Mouse (Mus musculus) liver, postnatal 0 days (tissue): ENCODE results near the gene Rufy2. TPM values are rescaled to one million over a fixed set of nuclear protein-coding genes. Genes with fewer than 3 reads are reported as not detected.

ENCODE experiments used
- ATAC-seq: fragments of 200-750 bp; cut with Nextera tagmentation; 2 replicates; pipeline ENCODE4 v1.8.0; 2017; ENCODE audit warnings: mild to moderate bottlenecking, moderate library complexity
- DNase-seq: peaks from one replicate; pipeline ENCODE4 v3.0.0-alpha.2; 2016
- H3K27ac ChIP-seq: fragments of 300-500 bp; sonication (generic); 2 replicates; pipeline ENCODE4 v1.5.1; 2014; ENCODE audit warnings: antibody characterized with exemption, moderate library complexity, mild to moderate bottlenecking, low read depth
- H3K27me3 ChIP-seq: fragments of 300-500 bp; sonication (generic); 2 replicates; pipeline ENCODE4 v1.6.1; 2014; ENCODE audit warnings: low read length, control low read depth, mixed read lengths; ENCODE audit not compliant: insufficient read depth
- H3K36me3 ChIP-seq: fragments of 300-500 bp; sonication (generic); replicated peaks from 2 replicates; pipeline ENCODE4 v1.6.1; 2014; ENCODE audit warnings: mild to moderate bottlenecking, control low read depth, low read length, moderate library complexity, mixed read lengths; ENCODE audit not compliant: insufficient read depth
- H3K4me1 ChIP-seq: fragments of 300-500 bp; sonication (generic); 2 replicates; pipeline ENCODE4 v1.6.1; 2014; ENCODE audit warnings: antibody characterized with exemption, mild to moderate bottlenecking, control low read depth; ENCODE audit not compliant: insufficient read depth
- H3K4me2 ChIP-seq: fragments of 300-500 bp; sonication (generic); 2 replicates; pipeline ENCODE4 v1.6.1; 2014; ENCODE audit warnings: low read depth, mild to moderate bottlenecking, low read length, moderate library complexity, mixed read lengths
- H3K4me3 ChIP-seq: fragments of 300-500 bp; sonication (generic); 2 replicates; pipeline ENCODE4 v1.5.1; 2014; ENCODE audit warnings: low read depth, low read length
- H3K9ac ChIP-seq: fragments of 300-500 bp; sonication (generic); replicated peaks from 2 replicates; pipeline ENCODE4 v1.6.1; 2014; ENCODE audit warnings: mild to moderate bottlenecking, moderate library complexity
- H3K9me3 ChIP-seq: fragments of 300-500 bp; sonication (generic); 2 replicates; pipeline ENCODE4 v1.6.1; 2016; ENCODE audit warnings: mild to moderate bottlenecking, control low read depth, low read length, mixed read lengths
- CTCF ChIP-seq: sonication (generic); IDR thresholded peaks from 2 replicates; pipeline ENCODE4 v1.5.1; 2016; ENCODE audit warnings: antibody characterized with exemption, low read depth
- EP300 ChIP-seq: IDR thresholded peaks from 2 replicates; pipeline ENCODE4 v1.6.1; 2016; ENCODE audit warnings: antibody characterized with exemption, low read depth, mild to moderate bottlenecking
- WGBS: fragments of 180-500 bp; shearing (Covaris S2); extraction: QIAGEN DNeasy Blood & Tissue Kit; methylation state at CpG from one replicate; pipeline ENCODE4 v1.1.7; 2014; ENCODE audit not compliant: insufficient replicate concordance; 5-methylcytosine and 5-hydroxymethylcytosine counted together
- polyA plus RNA-seq: library from polyadenylated mRNA; unstranded; fragments of >200 nt; fragmentation: Nextera tagmentation; extraction: Ambion mirVana; gene quantifications from 2 replicates; pipeline ENCODE4 v1.2.1, GENCODE M21; 2015

Rufy2 gene
- polyA plus RNA-seq, 1 experiment from 2014 or later = 2.9 TPM

- under 1% methylated on average over 27 of the region's 27 CpGs for WGBS
- peak overlapping the region; percentile 99 for H3K4me3 ChIP-seq
- ATAC-seq = no peak
These were observed 42.6 kb downstream of the Rufy2 start for GRCm38 (mm10) chr10:63022541-63023120.

DNA sequence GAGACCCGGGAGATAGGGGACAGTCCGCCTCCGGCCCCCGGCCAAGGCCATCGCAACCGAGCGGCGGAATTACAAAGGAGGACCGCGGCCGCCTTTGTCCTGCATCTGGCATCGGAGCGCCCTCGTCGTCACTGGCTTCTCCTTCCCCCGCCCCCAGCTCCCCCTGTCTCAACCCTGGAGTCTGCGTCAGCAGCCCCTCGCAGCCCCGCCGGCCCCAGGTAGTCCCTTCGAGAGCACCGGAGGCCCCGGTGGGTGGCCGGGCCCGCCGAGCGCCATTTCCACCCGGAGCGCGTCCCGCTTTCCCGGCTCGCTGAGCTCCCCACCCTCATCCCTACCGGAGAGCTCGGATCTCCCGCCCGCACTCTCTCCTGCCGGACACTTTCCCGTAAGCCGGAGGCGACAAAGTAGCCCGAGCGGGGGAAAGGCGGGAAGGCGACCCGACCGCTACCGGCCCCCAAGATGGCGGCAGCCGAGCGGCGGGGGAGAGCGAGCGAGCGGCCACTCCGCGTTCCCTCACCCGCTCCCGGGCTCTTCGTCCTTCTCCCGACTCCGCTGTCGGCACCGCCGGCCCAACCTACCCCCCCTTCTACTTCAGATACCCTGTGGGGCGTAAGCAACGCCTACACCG, 43.2 kb downstream of the Rufy2 start:
- peaks cover 22% of the 10 kb centered on the region for H3K4me1 ChIP-seq
- no peaks in the 10 kb centered on the region for H3K36me3 ChIP-seq
- peak overlapping the region; percentile 100 for H3K27ac ChIP-seq
- DNase-seq (peak; percentile 72), ATAC-seq (peak; percentile 46)
- no peaks in the 10 kb centered on the region for H3K27me3 ChIP-seq
- peak overlapping the region; percentile 99 for H3K4me3 ChIP-seq
- H3K9ac ChIP-seq = peak overlapping the region; percentile 100
- H3K9me3 ChIP-seq = no peaks in the 10 kb centered on the region
- H3K4me2 ChIP-seq = peak overlapping the region; percentile 82
- TF ChIP-seq EP300 (no peak), CTCF (no peak)
- WGBS = under 1% methylated on average over 58 of the region's 68 CpGs

More at GRCm38 (mm10) chr10:63022541-63023120, 42.6 kb downstream of the Rufy2 start:
- Histone ChIP-seq H3K27ac (peak overlapping the region; percentile 100), H3K9ac (peak overlapping the region; percentile 100), H3K4me1 (peaks cover 22% of the 10 kb centered on the region), H3K36me3 (peaks cover 4% of the 10 kb centered on the region; the same call in 1 of the 2 replicates), H3K27me3 (no peaks in the 10 kb centered on the region), H3K4me2 (peak overlapping the region; percentile 82), H3K9me3 (no peaks in the 10 kb centered on the region)
- TF ChIP-seq EP300 (no peak), CTCF (no peak)
- DNase-seq = no peak

DNA sequence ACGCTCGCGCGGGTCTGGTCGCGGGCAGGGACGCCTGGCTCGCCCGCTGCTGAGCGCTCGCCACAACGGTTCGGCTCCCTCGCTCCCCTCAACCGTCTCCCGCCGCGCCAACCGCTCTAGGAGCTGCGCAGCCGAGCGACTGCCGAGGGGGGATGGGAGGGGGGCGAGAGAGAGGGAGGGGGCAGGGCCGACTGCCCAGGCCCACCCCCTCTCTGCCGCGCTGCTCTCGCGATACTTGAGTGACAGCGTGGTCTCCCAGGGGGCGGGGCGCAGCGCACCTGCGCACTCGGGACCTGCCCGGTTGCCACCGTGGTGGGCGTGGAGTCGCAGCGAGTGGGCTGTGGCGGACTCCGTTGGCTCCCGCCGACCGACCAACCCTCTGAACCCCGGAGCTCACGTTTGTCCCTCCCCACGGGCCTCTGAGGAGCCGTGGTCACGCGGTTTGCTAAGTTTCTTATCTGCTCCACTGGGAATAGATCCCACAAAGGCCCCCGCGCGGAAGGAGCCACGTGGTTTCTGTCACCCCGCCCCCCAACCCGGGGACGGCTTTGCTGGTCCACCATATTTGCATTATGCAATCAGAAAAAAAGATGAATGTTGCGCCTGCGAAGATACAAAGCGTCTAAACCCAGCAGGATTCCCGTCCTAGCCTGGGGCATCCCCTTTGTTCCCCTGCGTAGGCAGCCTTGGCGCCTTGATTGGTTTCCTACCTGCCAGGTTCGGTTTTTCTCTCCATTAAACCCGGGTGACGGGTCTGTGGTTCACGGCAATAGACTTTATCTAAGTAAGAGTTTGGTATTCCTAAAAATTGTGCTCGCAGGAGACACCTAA, 43.9 kb downstream of the Rufy2 start, which contains the start of the genes Hnrnph3 and Pbld2:
Gene Hnrnph3 (minus strand): TSS at position 469 of the 831 bp plus-strand sequence.
Gene Pbld2 (plus strand): TSS at position 567 of the 831 bp plus-strand sequence.
- peak; percentile 94 for ATAC-seq
- Histone ChIP-seq H3K9me3 (no peaks in the 10 kb centered on the region), H3K27me3 (no peaks in the 10 kb centered on the region), H3K4me3 (peak within 1 kb of the TSS; percentile 99), H3K36me3 (no peaks in the 10 kb centered on the region), H3K4me2 (peak within 1 kb of the TSS; percentile 82), H3K27ac (peak within 1 kb of the TSS; percentile 100), H3K9ac (peak within 1 kb of the TSS; percentile 100), H3K4me1 (peaks cover 22% of the 10 kb centered on the region)
- TF ChIP-seq EP300 = peak; percentile 63; the same call in 1 of the 2 replicates
- no peak for TF ChIP-seq CTCF
- peak; percentile 98 for DNase-seq
- WGBS = under 1% methylated on average over 56 of the region's 69 CpGs

DNA sequence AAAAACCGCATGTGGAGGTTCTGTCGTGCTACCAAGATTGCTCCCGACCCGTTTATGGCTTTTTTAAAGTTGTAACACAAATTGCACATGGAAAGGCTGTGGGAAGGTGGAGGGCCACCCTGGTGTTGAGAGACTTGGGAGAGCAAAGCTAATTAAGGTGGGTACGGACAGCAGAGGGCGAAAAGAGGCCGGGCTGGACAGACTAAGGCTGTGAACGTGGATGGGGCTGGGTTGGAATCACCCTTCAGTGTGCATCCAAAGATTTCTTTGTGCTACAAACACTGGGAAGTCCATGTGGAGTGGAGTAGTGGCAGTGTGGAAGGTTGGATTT, 44.5 kb downstream of the Rufy2 start:
- peak; percentile 66 for TF ChIP-seq CTCF
- TF ChIP-seq EP300 = no peak
- DNase-seq (peak; percentile 57), ATAC-seq (peak; percentile 25)
- H3K4me2 ChIP-seq = peak overlapping the region; percentile 82
- H3K9ac ChIP-seq = peak overlapping the region; percentile 100
- H3K27ac ChIP-seq = peak overlapping the region; percentile 100
- no peaks in the 10 kb centered on the region for H3K9me3 ChIP-seq
- H3K4me3 ChIP-seq = peak overlapping the region; percentile 99
- H3K36me3 ChIP-seq = no peaks in the 10 kb centered on the region
- under 1% methylated on average over 8 of the region's 8 CpGs for WGBS
- no peaks in the 10 kb centered on the region for H3K27me3 ChIP-seq
- H3K4me1 ChIP-seq = peaks cover 22% of the 10 kb centered on the region

- no peak for TF ChIP-seq EP300
- no peak for TF ChIP-seq CTCF
- peak overlapping the region; percentile 99; the same call in 1 of the 2 replicates for H3K4me3 ChIP-seq
- H3K27ac ChIP-seq = peak overlapping the region; percentile 100; the same call in 1 of the 2 replicates
- ATAC-seq (no peak), DNase-seq (no peak)
- no peaks in the 10 kb centered on the region for H3K36me3 ChIP-seq
- H3K9me3 ChIP-seq = no peaks in the 10 kb centered on the region
- peak overlapping the region; percentile 82 for H3K4me2 ChIP-seq
- peaks cover 22% of the 10 kb centered on the region for H3K4me1 ChIP-seq
- no peak overlapping the region for H3K9ac ChIP-seq
- 46% methylated on average over 2 of the region's 2 CpGs for WGBS
- H3K27me3 ChIP-seq = no peaks in the 10 kb centered on the region
These were observed 45.0 kb downstream of the Rufy2 start for GRCm38 (mm10) chr10:63025016-63025415.

DNA sequence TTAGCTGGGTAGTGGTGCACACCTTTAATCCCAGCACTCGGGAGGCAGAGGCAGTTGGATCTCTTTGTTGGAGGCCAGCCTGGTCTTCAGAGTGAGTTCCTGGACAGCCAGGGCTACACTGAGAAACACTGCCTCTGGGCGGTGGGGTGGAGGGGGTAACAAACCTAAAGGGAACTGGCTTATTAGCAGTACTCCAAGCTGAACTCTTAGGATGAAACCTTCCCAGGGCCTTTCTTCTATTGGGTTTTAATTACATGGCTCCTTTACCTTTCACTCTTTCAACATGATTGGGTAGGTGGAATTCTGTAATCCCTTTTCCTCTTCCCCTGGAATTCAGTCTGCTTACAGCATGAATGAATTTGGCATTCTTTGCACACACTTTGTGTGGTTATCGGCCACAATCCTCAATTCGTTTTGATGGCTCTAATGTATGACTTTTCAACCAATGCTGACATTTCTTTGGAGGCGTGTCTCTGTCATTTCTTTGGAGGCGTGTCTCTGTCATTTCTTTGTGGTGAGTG, 45.5 kb downstream of the Rufy2 start:
- 0 out of 2 replicates have a peak overlapping the region, but pooled peaks have one; percentile 100 for H3K27ac ChIP-seq
- no peaks in the 10 kb centered on the region for H3K27me3 ChIP-seq
- H3K4me2 ChIP-seq = no peak overlapping the region
- no peak overlapping the region for H3K4me3 ChIP-seq
- H3K9me3 ChIP-seq = no peaks in the 10 kb centered on the region
- H3K4me1 ChIP-seq = peaks cover 22% of the 10 kb centered on the region
- DNase-seq (no peak), ATAC-seq (no peak)
- H3K9ac ChIP-seq = no peak overlapping the region
- no peak for TF ChIP-seq CTCF
- no peak for TF ChIP-seq EP300
- 61% methylated on average over 6 of the region's 6 CpGs for WGBS
- no peaks in the 10 kb centered on the region for H3K36me3 ChIP-seq
